Mouse (Mus musculus): ENCODE data around the gene Tmem238.
A peak's percentile ranks its signal among the peaks of the same experiment; 100 is the strongest.

Tmem238 gene

DNA sequence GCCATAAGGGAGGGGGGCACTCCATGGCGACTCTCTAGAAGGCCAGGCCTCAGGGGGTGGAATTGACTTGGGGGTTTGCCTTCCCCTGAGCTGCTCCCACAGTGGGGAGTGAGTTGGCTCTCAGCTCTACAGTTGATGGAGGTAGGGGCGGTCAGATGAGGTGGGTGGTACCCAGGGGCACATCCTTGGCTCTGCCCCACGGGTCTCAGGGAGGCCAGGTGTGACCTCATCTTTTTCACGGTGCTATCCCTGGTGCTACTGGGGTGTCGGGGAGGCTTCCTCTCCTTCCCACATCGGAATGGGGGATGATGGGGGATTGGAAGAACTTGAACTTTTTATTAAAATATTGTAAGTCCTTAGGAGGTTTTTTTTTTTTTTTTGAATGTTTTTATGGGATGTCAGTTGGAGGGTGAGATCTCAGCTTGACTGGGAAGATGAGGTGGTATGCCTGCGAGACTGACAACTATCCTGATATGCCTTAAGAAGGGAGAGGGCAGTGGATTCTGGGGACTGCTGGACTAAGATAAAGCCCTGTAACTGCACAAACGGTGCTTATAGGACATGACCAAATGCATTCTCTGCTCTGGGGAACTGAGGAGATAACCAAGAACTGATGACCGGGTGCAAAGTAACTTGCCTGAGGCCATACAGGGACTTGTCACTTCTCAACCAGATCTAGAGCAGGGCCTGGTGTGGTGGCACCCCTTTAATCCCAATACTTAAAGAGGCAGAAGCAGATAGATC lies 42.1 kb downstream of the Tmem238 start:
- no peak for DNase-seq (ENCODE audit: low spot score)

DNA sequence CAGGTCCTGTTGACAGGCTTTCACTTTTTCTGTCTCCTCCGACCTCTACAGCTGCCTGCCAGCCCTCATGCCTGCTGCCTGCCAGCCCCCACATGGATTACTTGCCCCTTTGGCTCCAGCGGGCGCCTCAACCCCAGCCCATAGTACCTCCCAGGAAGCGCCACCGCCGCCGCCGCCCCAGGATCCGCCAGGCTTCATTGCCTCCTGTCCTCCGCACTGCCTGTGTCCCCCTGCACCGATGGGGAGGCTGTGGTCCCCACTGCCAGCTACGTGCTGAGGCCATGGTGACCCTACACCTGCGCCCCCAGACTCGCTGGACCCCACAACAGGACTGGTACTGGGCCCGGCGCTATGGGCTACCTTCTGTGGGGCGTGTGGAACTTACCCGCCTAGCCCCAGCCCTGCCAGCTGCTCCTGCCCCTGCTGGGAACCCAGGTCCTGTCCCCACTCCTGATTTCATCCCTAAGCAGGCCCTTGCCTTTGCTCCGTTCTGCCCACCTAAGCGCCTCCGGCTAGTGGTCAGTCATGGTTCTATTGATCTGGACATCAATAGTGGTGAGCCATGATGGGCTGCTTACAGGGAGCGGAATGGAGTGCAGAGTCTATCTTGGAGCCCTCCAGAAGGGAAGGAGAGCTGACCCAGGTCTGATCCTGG lies 43.0 kb downstream of the Tmem238 start:
- DNase-seq (ENCODE audit: low spot score) = no peak

DNA sequence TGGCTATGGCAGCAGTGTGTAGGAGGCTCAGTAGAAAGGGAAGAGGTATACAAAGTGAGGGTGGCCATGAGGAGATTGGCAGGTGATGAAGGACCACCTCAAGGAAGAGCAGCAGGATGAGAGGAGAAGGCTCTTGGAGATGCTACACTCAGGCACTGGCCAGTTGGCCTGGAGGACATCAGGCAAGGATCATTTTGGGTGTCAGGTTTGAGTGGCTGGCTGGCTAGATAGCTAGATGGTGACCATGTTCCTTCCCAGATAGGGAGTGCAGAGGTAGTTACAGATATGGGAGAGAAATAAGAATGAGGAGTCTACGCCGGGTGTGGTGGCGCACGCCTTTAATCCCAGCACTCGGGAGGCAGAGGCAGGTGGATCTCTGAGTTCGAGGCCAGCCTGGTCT lies 44.6 kb downstream of the Tmem238 start:
- no peak for DNase-seq (ENCODE audit: low spot score)

DNA sequence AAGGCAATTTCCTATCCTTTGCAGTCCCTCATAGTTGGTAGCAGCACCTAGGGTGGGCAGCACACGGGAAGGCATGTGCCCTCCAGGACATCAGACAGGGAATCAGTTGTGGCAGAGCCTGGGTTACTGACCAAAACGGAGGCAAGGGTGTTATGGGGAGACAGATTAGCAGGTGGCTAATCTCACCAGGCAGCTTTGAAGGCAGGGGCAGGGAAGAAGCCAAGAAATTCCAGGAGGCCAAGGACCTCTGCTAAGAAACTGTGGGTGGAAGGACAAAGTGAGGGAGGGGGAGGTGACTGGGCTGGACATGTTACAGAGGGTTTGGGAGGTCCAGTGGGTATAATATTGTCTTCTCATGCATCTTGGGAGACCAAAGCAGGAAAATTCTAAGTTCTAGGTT lies 46.1 kb downstream of the Tmem238 start:
- no peak for DNase-seq (ENCODE audit: low spot score)

DNA sequence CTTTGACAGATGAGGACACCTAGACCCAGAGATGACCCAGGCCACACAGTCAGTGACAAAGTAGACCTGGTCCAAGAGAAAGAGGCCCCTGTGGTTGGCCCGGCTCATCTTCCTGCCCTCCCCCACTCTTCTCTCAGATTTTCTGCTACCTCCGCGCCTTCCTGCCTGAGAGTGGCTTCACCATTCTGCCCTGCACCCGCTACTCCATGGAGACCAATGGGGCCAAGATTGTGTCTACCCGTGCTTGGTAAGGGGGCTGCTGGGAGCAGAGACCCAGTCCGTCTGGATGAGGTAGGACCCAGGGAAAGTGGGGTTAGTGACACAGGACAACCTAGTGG lies 47.0 kb downstream of the Tmem238 start:
- no peak for DNase-seq (ENCODE audit: low spot score)

DNA sequence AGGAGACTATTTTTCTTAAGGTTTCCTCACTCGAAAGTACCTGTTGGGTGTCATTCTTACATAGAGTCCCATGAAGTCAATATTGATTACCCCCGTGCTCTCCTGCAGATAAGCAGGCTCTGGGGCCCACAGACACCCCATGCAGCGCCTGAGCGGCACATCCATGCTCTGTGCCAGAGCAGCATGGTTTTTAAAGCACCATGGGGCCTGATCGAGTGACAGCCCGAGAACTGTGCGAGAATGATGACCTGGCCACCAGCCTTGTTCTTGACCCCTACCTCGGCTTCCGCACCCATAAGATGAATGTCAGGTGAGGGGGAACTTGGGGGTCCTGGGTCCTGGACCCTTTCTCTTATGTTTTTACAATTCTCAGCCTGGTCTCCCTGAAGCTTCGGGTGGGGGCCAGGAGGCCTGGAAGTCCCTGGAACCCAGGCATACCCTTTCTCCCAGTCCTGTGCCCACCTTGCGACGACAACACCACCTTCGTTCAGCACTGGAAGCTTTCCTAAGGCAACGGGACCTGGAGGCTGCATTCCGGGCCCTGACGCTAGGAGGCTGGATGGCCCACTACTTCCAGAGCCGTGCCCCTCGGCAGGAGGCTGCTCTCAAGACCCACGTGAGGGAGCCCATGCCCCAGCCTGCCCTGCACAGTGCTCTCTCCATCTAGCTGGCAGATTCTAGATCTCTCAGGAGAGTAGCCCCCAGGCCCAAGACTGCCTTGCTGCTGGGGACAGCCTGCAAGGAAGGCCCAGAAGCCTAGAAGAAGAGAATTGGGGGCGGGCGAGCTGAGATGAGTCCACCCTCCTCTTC lies 47.6 kb downstream of the Tmem238 start:
- no peak for DNase-seq (ENCODE audit: low spot score)

DNA sequence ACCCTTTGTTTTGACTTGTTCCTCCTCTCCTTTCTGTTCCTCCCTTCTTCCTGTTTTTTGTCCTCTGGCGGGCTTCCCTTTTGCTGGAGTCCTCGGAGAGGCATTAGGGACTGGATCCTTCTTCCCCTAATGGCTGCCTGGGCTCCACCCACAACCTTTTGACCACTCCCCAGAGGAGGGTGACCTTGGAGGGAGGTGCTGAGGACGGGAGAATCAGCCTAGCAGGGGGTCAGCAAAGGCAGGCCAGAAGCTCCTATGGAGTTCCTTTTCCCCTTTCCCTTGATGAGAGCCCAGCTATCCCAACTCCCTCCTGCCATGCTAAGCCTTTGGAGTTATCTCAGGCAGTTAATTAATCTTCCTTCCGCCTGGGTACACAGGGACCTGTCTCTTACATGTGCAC lies 48.3 kb downstream of the Tmem238 start:
- no peak for DNase-seq (ENCODE audit: low spot score)

DNA sequence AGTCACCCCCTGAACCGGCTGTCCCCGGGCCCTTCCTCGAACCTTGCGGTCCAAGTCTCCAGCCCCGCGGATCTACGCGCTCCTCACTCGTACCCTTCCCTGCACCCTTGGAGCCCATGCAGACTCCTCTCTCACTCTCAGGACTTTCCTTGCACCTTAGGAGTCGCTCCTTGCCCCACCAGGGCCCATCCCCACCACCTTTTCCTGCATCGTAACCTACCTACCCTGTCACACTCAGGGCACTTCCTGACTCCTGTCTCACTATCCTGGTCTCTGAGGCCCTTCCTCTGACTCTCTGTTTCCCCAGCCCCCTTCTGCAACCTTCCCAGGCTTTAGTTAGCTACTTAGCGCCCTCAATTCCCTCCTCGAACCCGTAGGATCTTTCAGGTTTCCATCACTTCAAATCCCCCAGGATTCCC lies 49.1 kb downstream of the Tmem238 start:
- DNase-seq (ENCODE audit: low spot score) = no peak

DNA sequence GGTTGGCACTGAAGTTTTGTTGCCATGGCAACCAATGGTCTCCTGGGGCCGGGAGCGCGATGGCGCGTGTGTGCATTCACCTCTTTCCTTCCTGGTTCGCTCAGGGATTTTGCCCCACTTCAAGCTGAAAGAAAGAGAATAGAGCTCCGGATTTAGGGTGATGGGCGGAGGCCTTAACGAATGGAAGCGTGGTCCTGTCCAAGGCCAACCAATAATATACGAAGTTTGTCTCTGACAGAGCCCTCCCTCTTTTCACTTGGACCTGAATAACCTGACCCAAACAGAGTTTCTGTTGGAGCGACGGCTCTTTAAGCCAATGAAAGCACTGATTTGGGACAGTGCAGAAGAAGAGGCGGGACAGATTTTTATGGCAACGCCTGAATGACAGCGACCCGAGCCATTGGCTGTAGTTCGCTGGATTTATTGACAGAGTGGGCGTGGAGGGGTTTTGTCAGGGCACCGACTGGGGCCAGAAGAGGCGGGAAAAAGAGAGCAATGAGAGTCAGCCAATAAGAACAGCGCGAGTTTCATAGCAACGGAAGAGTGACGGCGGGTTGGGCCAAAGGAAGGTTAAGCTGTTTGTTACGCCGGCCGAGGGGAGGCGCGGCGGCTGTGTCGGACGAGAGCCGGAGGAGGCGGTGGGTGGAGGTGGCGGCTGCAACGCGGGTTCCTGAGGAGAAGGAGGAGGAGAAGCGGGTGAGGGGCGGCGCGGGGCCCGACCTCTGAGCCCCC lies 49.7 kb downstream of the Tmem238 start, which contains the start of gene Kmt5c:
TSS of gene Kmt5c (plus strand) at position 572 of the 732 bp plus-strand sequence.
- DNase-seq (ENCODE audit: low spot score) = peak; percentile 99

DNA sequence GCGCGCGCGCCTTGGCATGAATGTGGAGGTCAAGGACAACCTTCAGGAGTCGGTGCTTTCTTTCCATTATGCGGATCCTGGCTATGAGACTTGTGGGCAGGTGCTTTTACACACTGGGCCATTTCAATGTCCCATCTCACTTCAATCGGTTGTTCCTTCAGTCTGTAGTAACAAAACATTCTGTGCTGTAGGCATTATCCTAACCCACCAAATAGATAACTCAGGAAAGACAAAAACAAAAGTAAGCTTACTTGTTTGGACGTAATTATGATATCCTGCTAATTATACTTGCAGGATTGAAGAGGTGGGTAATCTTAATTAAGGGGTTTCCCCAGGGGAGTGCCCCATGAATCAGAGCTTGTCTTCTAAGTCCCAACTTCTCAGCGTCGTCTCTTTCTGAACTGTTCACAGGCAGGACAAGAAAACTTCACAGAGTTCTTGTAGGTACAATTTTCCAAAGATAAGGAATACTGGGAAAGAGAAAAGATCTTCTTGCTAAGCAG lies 50.4 kb downstream of the Tmem238 start:
- DNase-seq (ENCODE audit: low spot score) = no peak
